Mouse (Mus musculus) lung, embryonic 15.5 days (tissue): ENCODE results near the gene Gm45261. TPM values are rescaled to one million over a fixed set of nuclear protein-coding genes. Genes with fewer than 3 reads are reported as not detected.

Experiments
- ATAC-seq: fragments of 200-750 bp; cut with Nextera tagmentation; 2 replicates; pipeline ENCODE4 v1.8.0; 2017; ENCODE audit warnings: moderate number of reproducible peaks, borderline replicate concordance; ENCODE audit not compliant: low FRiP score, low TSS enrichment; ENCODE audit errors: extremely low read depth
- H3K27ac ChIP-seq: fragments of 300-500 bp; sonication (generic); 2 replicates; pipeline ENCODE4 v1.5.1; 2015; ENCODE audit warnings: moderate library complexity, mild to moderate bottlenecking, inconsistent platforms
- H3K27me3 ChIP-seq: fragments of 300-500 bp; sonication (generic); 2 replicates; pipeline ENCODE4 v1.6.1; 2015; ENCODE audit warnings: inconsistent platforms
- H3K36me3 ChIP-seq: fragments of 300-500 bp; sonication (generic); 2 replicates; pipeline ENCODE4 v1.6.1; 2015; ENCODE audit warnings: inconsistent platforms
- H3K4me1 ChIP-seq: fragments of 300-500 bp; sonication (generic); 2 replicates; pipeline ENCODE4 v1.6.1; 2015; ENCODE audit warnings: inconsistent platforms
- H3K4me2 ChIP-seq: fragments of 300-500 bp; sonication (generic); 2 replicates; pipeline ENCODE4 v1.6.1; 2015; ENCODE audit warnings: inconsistent platforms, mild to moderate bottlenecking, moderate library complexity
- H3K4me3 ChIP-seq: fragments of 300-500 bp; sonication (generic); 2 replicates; pipeline ENCODE4 v1.5.1; 2015; ENCODE audit warnings: mild to moderate bottlenecking, inconsistent platforms
- H3K9ac ChIP-seq: fragments of 300-500 bp; sonication (generic); 2 replicates; pipeline ENCODE4 v1.6.1; 2015; ENCODE audit warnings: inconsistent platforms
- H3K9me3 ChIP-seq: fragments of 300-500 bp; sonication (generic); 2 replicates; pipeline ENCODE4 v1.6.1; 2016; ENCODE audit warnings: inconsistent platforms
- WGBS: fragments of 180-500 bp; shearing (Covaris S2); methylation state at CpG from one replicate; pipeline ENCODE4 v1.1.7; 2015; 5-methylcytosine and 5-hydroxymethylcytosine counted together
- polyA plus RNA-seq: library from polyadenylated mRNA; unstranded; fragments of >200 nt; fragmentation: Nextera tagmentation; extraction: Ambion mirVana; gene quantifications from 2 replicates; pipeline ENCODE4 v1.2.1, GENCODE M21; 2015

Gene Gm45261
- polyA plus RNA-seq, 1 experiment from 2014 or later: not detected

GRCm38 (mm10) chr1:80451914-80452549, 9.2 kb downstream of the Gm45261 start:
- ATAC-seq: no peak
- Histone ChIP-seq H3K4me2 (no peak overlapping the region), H3K36me3 (no peaks in the 10 kb centered on the region), H3K4me3 (no peak overlapping the region), H3K27ac (no peak overlapping the region), H3K9ac (no peak overlapping the region), H3K4me1 (no peaks in the 10 kb centered on the region), H3K27me3 (no peaks in the 10 kb centered on the region), H3K9me3 (no peaks in the 10 kb centered on the region)
- 66% methylated on average over 1 of the region's 1 CpGs for WGBS

- H3K9me3 ChIP-seq: no peaks in the 10 kb centered on the region
- H3K4me2 ChIP-seq: no peak overlapping the region
- H3K27me3 ChIP-seq: no peaks in the 10 kb centered on the region
- no peak overlapping the region for H3K9ac ChIP-seq
- H3K4me1 ChIP-seq: no peaks in the 10 kb centered on the region
- H3K27ac ChIP-seq: no peak overlapping the region
- 30% methylated on average over 1 of the region's 1 CpGs for WGBS
- no peak overlapping the region for H3K4me3 ChIP-seq
- ATAC-seq: no peak
- H3K36me3 ChIP-seq: no peaks in the 10 kb centered on the region
Measured at GRCm38 (mm10) chr1:80447554-80447953, 13.7 kb downstream of the Gm45261 start.

GRCm38 (mm10) chr1:80440911-80441310, 20.3 kb downstream of the Gm45261 start:
- H3K27me3 ChIP-seq: no peaks in the 10 kb centered on the region
- no peak overlapping the region for H3K4me3 ChIP-seq
- no peaks in the 10 kb centered on the region for H3K9me3 ChIP-seq
- no peak overlapping the region for H3K4me2 ChIP-seq
- no peak overlapping the region for H3K27ac ChIP-seq
- ATAC-seq: no peak
- no peaks in the 10 kb centered on the region for H3K4me1 ChIP-seq
- H3K9ac ChIP-seq: no peak overlapping the region
- no peaks in the 10 kb centered on the region for H3K36me3 ChIP-seq
- WGBS: 43% methylated on average over 2 of the region's 2 CpGs

- ATAC-seq: no peak
- Histone ChIP-seq H3K4me1 (no peaks in the 10 kb centered on the region), H3K27ac (no peak overlapping the region), H3K9ac (no peak overlapping the region), H3K4me2 (no peak overlapping the region), H3K9me3 (no peaks in the 10 kb centered on the region), H3K4me3 (no peak overlapping the region), H3K27me3 (no peaks in the 10 kb centered on the region), H3K36me3 (no peaks in the 10 kb centered on the region)
- 62% methylated on average over 2 of the region's 2 CpGs for WGBS
Measured at GRCm38 (mm10) chr1:80438506-80438905, 22.7 kb downstream of the Gm45261 start.

- H3K27ac ChIP-seq: no peak overlapping the region
- H3K4me3 ChIP-seq: no peak overlapping the region
- no peaks in the 10 kb centered on the region for H3K9me3 ChIP-seq
- H3K4me2 ChIP-seq: no peak overlapping the region
- no peak for ATAC-seq
- no peak overlapping the region for H3K9ac ChIP-seq
- H3K27me3 ChIP-seq: no peaks in the 10 kb centered on the region
- H3K36me3 ChIP-seq: no peaks in the 10 kb centered on the region
- WGBS: 34% methylated on average over 1 of the region's 1 CpGs
- H3K4me1 ChIP-seq: no peaks in the 10 kb centered on the region
Measured at GRCm38 (mm10) chr1:80427946-80428345, 33.3 kb downstream of the Gm45261 start.

- no peaks in the 10 kb centered on the region for H3K9me3 ChIP-seq
- H3K27me3 ChIP-seq: no peaks in the 10 kb centered on the region
- H3K4me3 ChIP-seq: no peak overlapping the region
- no peak overlapping the region for H3K27ac ChIP-seq
- no peak overlapping the region for H3K9ac ChIP-seq
- WGBS: 42% methylated on average over 1 of the region's 1 CpGs
- no peak for ATAC-seq
- H3K4me1 ChIP-seq: no peaks in the 10 kb centered on the region
- H3K4me2 ChIP-seq: no peak overlapping the region
- H3K36me3 ChIP-seq: no peaks in the 10 kb centered on the region
Measured at GRCm38 (mm10) chr1:80427425-80427824, 33.8 kb downstream of the Gm45261 start.

GRCm38 (mm10) chr1:80424666-80425065, 36.6 kb downstream of the Gm45261 start:
- Histone ChIP-seq H3K27me3 (no peaks in the 10 kb centered on the region), H3K4me1 (no peaks in the 10 kb centered on the region), H3K36me3 (no peaks in the 10 kb centered on the region), H3K4me2 (no peak overlapping the region), H3K9me3 (no peaks in the 10 kb centered on the region), H3K4me3 (no peak overlapping the region), H3K9ac (no peak overlapping the region), H3K27ac (no peak overlapping the region)
- 83% methylated on average over 1 of the region's 1 CpGs for WGBS
- no peak for ATAC-seq

GRCm38 (mm10) chr1:80418321-80419045, 42.8 kb downstream of the Gm45261 start:
- no peak for ATAC-seq

GRCm38 (mm10) chr1:80416329-80416728, 44.9 kb downstream of the Gm45261 start:
- H3K36me3 ChIP-seq: no peaks in the 10 kb centered on the region
- ATAC-seq: no peak
- H3K4me2 ChIP-seq: no peak overlapping the region
- H3K27me3 ChIP-seq: no peaks in the 10 kb centered on the region
- H3K4me1 ChIP-seq: no peaks in the 10 kb centered on the region
- no peak overlapping the region for H3K4me3 ChIP-seq
- H3K27ac ChIP-seq: no peak overlapping the region
- H3K9ac ChIP-seq: no peak overlapping the region
- 79% methylated on average over 5 of the region's 5 CpGs for WGBS
- H3K9me3 ChIP-seq: no peaks in the 10 kb centered on the region

More at GRCm38 (mm10) chr1:80418321-80419045, 42.8 kb downstream of the Gm45261 start:
- no peaks in the 10 kb centered on the region for H3K4me1 ChIP-seq
- no peak overlapping the region for H3K4me3 ChIP-seq
- H3K27ac ChIP-seq: no peak overlapping the region
- H3K27me3 ChIP-seq: no peaks in the 10 kb centered on the region
- H3K9ac ChIP-seq: no peak overlapping the region
- no peaks in the 10 kb centered on the region for H3K36me3 ChIP-seq
- WGBS: 66% methylated on average over 12 of the region's 12 CpGs
- H3K4me2 ChIP-seq: no peak overlapping the region
- no peaks in the 10 kb centered on the region for H3K9me3 ChIP-seq

GRCm38 (mm10) chr1:80412521-80412920, 48.7 kb downstream of the Gm45261 start:
- Histone ChIP-seq H3K9me3 (no peaks in the 10 kb centered on the region), H3K36me3 (no peaks in the 10 kb centered on the region), H3K4me3 (no peak overlapping the region), H3K9ac (no peak overlapping the region), H3K4me1 (no peaks in the 10 kb centered on the region), H3K4me2 (no peak overlapping the region), H3K27ac (no peak overlapping the region), H3K27me3 (no peaks in the 10 kb centered on the region)
- 73% methylated on average over 2 of the region's 2 CpGs for WGBS
- ATAC-seq: no peak

- no peak overlapping the region for H3K4me3 ChIP-seq
- H3K36me3 ChIP-seq: no peaks in the 10 kb centered on the region
- no peak for ATAC-seq
- H3K4me2 ChIP-seq: no peak overlapping the region
- H3K9me3 ChIP-seq: no peaks in the 10 kb centered on the region
- H3K27ac ChIP-seq: no peak overlapping the region
- no peaks in the 10 kb centered on the region for H3K27me3 ChIP-seq
- H3K9ac ChIP-seq: no peak overlapping the region
- H3K4me1 ChIP-seq: no peaks in the 10 kb centered on the region
Measured at GRCm38 (mm10) chr1:80410229-80410973, 50.8 kb downstream of the Gm45261 start.

GRCm38 (mm10) chr1:80409467-80410105, 51.7 kb downstream of the Gm45261 start:
- no peaks in the 10 kb centered on the region for H3K27me3 ChIP-seq

More at GRCm38 (mm10) chr1:80409467-80410105, 51.7 kb downstream of the Gm45261 start:
- H3K4me2 ChIP-seq: no peak overlapping the region
- H3K36me3 ChIP-seq: no peaks in the 10 kb centered on the region
- ATAC-seq: no peak
- no peaks in the 10 kb centered on the region for H3K9me3 ChIP-seq
- 27% methylated on average over 6 of the region's 6 CpGs for WGBS
- H3K9ac ChIP-seq: no peak overlapping the region
- no peaks in the 10 kb centered on the region for H3K4me1 ChIP-seq
- H3K4me3 ChIP-seq: no peak overlapping the region
- no peak overlapping the region for H3K27ac ChIP-seq
